Mouse (Mus musculus): ENCODE measurements around the gene Fam170b.

Fam170b gene

GRCm38 (mm10) chr14:32833847-32834246 lies at the start of gene Fam170b:
Fam170b (plus strand) TSS chr14:32833962.
- no peak for DNase-seq

- DNase-seq, result no peak
These were observed 49.5 kb upstream of the Fam170b start for GRCm38 (mm10) chr14:32784130-32784747.

GRCm38 (mm10) chr14:32784748-32785134 lies 49.0 kb upstream of the Fam170b start:
- no peak for DNase-seq

- no peak for DNase-seq
These were observed 48.1 kb upstream of the Fam170b start, which contains the start of gene Tmem273 for GRCm38 (mm10) chr14:32785556-32786130. Tmem273 (plus strand) TSS chr14:32785963.

- no peak for DNase-seq
These were observed 46.1 kb upstream of the Fam170b start for GRCm38 (mm10) chr14:32787691-32788090.

GRCm38 (mm10) chr14:32796375-32796774 lies 37.4 kb upstream of the Fam170b start:
- DNase-seq, result no peak

GRCm38 (mm10) chr14:32797803-32798202 lies 36.0 kb upstream of the Fam170b start:
- DNase-seq, result no peak

GRCm38 (mm10) chr14:32798355-32798754 lies 35.4 kb upstream of the Fam170b start:
- no peak for DNase-seq

GRCm38 (mm10) chr14:32800048-32800447 lies 33.7 kb upstream of the Fam170b start:
- no peak for DNase-seq

GRCm38 (mm10) chr14:32801016-32801661 lies 32.6 kb upstream of the Fam170b start:
- peak; percentile 19 for DNase-seq

GRCm38 (mm10) chr14:32801662-32802024 lies 32.1 kb upstream of the Fam170b start:
- no peak for DNase-seq

- DNase-seq, result no peak
These were observed 23.7 kb upstream of the Fam170b start for GRCm38 (mm10) chr14:32810111-32810510.

- DNase-seq, result no peak
These were observed 21.3 kb upstream of the Fam170b start for GRCm38 (mm10) chr14:32812429-32812828.

- DNase-seq, result no peak
These were observed 18.8 kb upstream of the Fam170b start for GRCm38 (mm10) chr14:32814961-32815360.

- no peak for DNase-seq
These were observed 17.2 kb upstream of the Fam170b start for GRCm38 (mm10) chr14:32816533-32816932.

- no peak for DNase-seq
These were observed 16.5 kb upstream of the Fam170b start for GRCm38 (mm10) chr14:32817258-32817657.

GRCm38 (mm10) chr14:32819297-32819696 lies 14.5 kb upstream of the Fam170b start:
- peak; percentile 38 for DNase-seq

- DNase-seq, result no peak
These were observed 10.9 kb upstream of the Fam170b start for GRCm38 (mm10) chr14:32822812-32823211.

GRCm38 (mm10) chr14:32823861-32824260 lies 9.9 kb upstream of the Fam170b start:
- DNase-seq, result no peak

- DNase-seq, result peak; percentile 33
These were observed 9.3 kb upstream of the Fam170b start for GRCm38 (mm10) chr14:32824267-32825150.

- peak; percentile 80 for DNase-seq
These were observed 8.2 kb upstream of the Fam170b start for GRCm38 (mm10) chr14:32825426-32826032.

GRCm38 (mm10) chr14:32827165-32827564 lies 6.6 kb upstream of the Fam170b start:
- DNase-seq, result peak; percentile 53
